Mouse (Mus musculus) cerebellum, postnatal 10 days (tissue): ENCODE results near the gene Lce6a.
A peak's percentile ranks its signal among the peaks of the same experiment; 100 is the strongest.

Experiments
- DNase-seq, 2 experiments: peaks; one replicate each; pipeline ENCODE4 v3.0.0; 2021; ENCODE audit warnings: mixed read lengths in 2 of 2

The Lce6a gene

DNA sequence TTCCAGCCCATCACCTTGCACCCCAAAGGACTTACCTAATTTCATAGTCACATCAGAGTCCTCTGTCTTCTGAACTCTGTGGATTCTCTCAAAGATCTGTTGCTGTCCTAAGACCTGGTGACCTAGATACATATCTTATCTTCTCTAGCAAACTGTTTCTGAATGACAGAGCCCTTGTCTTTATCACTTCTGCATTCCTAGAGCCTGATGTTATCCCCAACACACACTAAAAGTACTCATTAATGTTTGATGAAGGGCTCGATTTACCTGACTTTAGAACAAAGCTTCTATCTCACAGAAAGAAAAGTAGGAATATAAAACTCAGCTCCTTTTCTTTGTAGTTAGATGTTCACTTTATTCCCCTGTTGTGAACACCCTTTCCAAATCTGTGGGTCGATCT lies at the start of gene Lce6a:
TSS of gene Lce6a (minus strand) at position 101 of the 400 bp plus-strand sequence.
- no peak for DNase-seq

- no peak for DNase-seq
Observed at GRCm38 (mm10) chr3:92670215-92670614, 48.8 kb upstream of the Lce6a start, which contains the start of gene Lce1a2. Gene Lce1a2 (minus strand): TSS chr3:92670315.

DNA sequence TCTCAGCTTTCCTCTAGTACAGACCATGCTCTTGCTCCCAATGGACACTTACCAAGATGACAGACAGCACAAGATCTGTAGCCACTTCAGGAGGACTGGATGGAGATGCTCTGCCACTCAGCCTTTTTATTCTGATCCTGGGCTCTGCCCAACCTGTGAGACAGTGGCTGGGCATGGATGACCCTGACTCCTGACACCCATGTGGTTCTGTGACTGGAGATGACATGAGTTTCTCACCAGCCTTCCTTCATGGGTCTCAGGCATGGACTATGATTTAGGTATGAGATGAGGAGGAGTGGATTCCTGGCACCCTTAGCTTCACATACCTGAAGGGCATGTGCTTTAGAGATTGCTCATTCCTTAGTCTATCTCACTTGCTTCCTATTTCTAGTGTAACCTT lies 35.4 kb upstream of the Lce6a start, which contains the start of gene Lce1b:
TSS of gene Lce1b (minus strand) at position 101 of the 400 bp plus-strand sequence.
- no peak for DNase-seq

DNA sequence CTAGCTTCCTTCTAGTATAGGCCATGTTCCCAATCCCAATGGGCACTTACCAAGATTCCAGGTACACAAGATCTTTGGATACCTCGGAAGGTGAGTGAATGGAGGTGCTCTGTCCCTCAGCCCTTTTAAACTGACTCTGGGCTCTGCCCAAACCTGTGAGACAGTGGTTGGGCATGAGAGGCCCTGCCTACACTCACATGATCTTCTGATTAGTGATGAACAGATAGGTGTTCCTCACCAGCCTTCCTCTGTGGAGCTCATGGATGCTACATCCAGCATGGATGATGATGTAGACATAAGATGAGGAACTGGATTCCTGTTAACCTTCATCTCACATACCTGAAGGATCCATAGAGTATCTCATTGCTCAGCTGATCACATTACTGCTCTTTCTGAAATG lies 26.7 kb upstream of the Lce6a start, which contains the start of gene Lce1a1:
TSS of gene Lce1a1 (minus strand) at position 101 of the 400 bp plus-strand sequence.
- no peak for DNase-seq

DNA sequence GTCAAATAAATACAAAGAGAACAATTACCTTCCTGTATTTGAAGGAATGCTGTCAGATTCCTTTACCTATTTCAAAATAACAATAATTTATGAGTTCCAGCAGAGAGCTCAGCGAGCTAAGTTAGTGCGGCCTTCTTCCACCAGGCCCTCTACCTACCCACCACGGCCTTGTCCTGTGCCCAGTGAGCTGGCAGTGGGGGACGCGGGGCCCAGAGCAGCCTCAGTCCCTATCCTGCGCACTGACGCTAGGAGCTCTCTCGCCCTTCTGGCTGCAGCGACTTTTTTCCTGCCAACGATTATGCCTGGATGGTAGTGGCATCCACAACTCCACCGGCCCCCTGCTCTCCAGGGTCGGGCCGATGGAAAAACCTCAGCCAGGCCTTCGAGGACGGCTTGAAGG lies 18.4 kb upstream of the Lce6a start:
- DNase-seq = no peak

GRCm38 (mm10) chr3:92638653-92638991 lies 17.2 kb upstream of the Lce6a start:
- DNase-seq = no peak

GRCm38 (mm10) chr3:92637745-92638652 lies 16.5 kb upstream of the Lce6a start:
- peak; percentile 4 to 7 for DNase-seq

DNA sequence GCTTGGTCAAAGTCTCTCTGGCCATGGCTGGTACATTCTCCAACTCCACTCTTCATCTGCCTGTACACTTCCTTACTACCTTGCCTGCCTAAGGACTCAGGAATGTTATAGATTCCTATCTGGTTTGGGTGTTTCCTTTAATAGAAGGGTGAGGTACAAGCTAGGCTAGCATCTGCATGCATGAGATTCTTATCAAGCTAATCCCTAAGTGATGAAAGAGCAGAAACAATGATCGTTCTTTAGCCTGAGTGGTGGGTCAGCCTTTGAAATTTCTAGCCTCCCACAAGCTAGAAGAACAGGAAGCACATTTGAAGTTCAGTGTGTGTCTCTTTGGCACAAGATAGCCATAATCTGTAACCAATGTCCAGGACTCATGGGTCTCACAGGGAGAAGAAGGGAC lies 11.7 kb downstream of the Lce6a start:
- no peak for DNase-seq

GRCm38 (mm10) chr3:92607392-92607791 lies 14.1 kb downstream of the Lce6a start, which contains the start of gene 2210017I01Rik:
Gene 2210017I01Rik (minus strand): TSS chr3:92607492.
- no peak for DNase-seq

DNA sequence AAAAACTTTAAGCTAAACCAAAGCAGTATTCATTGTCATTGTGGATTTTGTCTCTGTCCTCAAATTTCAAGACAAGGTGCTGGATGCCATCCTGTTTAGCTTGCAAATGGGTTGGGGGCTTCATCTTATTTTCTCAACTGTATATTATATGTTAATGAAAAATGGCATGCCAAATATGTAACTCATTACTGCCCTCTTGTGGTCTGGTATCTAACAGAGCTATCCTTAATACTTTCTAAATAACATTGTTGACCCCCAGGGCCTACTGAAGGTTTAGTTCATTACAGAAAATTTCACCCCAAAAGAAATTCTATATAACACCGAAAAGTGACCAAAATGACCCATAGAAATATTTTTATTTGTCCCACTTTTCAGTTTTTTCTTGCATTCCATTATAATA lies 19.3 kb downstream of the Lce6a start:
- peak in 1 of 2 experiments; percentile 36 for DNase-seq

DNA sequence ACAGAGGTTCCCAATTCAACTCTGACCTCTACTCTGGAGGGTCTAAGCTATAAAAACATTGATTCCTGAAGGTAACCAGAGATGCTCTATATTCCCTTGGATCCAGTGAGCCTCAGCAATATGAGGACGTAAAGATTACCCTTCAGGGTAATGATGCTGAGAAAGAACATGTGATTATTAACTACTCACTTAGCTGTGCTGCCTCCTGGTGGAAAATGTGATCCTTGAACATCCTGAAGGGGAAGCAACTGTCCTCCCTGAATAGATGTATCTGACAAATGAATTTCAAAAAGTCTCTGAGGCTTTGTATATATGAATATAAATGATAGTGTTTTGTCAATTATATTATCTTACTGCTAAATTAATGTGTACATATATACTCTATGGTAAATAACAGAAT lies 21.0 kb downstream of the Lce6a start:
- DNase-seq = no peak

- DNase-seq = no peak
Observed at GRCm38 (mm10) chr3:92599973-92600372, 21.5 kb downstream of the Lce6a start.

GRCm38 (mm10) chr3:92598429-92598828 lies 23.0 kb downstream of the Lce6a start:
- DNase-seq = no peak

GRCm38 (mm10) chr3:92588858-92589257 lies 32.6 kb downstream of the Lce6a start, which contains the start of gene Smcp:
Gene Smcp (minus strand): TSS chr3:92588997.
- no peak for DNase-seq

DNA sequence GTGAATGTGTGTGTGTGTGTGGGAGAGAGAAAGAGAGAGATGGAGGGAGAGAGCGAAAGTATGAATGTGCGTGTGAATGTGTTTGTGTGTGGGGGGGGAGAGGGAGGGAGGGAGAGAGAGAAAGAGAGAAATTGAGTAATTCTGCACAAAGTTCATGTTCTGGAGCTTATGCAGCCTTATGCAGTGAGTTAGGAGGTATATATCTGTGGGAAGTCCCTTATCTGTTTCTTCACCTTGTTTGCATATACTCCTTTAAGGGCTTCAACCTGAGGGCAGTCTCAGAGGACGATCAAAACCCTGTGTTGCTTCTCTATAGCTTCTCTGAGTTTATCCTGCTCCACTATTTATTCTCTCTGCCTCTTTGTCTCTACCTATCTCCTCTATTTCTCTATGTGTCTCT lies 34.3 kb downstream of the Lce6a start:
- DNase-seq = no peak

GRCm38 (mm10) chr3:92585055-92585454 lies 36.4 kb downstream of the Lce6a start:
- no peak for DNase-seq

- no peak for DNase-seq
Observed at GRCm38 (mm10) chr3:92583164-92583826, 38.2 kb downstream of the Lce6a start.

DNA sequence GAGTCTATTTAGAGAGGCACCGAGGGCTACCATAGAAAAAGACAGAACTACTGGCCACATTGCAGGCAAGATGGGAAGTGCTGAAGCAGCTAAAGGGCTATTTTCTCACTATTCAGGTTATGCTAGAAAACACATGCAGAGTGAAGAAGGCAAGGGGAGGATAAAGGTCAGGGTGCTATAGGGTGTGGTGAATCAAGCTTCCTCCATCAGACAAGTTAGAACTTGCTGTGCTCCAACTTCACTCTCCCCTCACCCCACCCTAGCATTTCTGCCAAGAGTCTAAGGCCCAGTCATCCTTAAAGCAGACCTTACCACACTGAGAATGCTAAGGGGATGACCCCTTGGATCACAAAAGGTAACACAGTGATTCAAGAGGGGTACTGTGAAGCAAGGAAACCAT lies 42.0 kb downstream of the Lce6a start:
- DNase-seq = no peak

- no peak for DNase-seq
Observed at GRCm38 (mm10) chr3:92578652-92579413, 42.6 kb downstream of the Lce6a start.

DNA sequence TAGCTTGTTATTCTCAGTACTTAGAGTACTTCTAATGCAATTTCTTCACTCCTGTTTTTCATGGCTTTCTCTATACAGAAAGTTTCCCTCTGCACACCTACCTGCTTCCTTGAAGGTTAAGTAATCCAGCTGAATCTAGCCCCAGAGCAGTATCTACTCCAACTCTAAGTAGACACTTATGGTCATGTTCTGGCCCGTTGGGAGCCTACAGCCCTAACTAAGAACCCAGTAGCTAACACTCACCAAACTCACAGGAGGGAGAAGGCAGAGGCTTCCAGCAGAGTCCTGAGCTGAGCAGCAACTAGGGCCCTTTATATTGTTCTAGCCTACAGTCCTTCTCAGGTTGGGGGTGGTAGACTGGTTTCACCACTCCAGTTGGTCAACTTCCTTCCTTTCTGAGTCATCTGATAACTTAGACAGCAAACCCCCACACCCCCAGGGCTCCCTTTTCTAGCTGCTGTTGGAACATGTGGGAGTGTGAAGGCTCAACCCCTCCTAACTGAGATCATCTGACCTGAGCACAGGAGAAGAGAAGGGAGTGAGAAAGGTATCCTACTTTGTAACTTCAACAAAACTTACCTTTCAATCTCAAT lies 47.9 kb downstream of the Lce6a start, which contains the start of gene Ivl:
TSS of gene Ivl (minus strand) at position 287 of the 593 bp plus-strand sequence.
- no peak for DNase-seq

GRCm38 (mm10) chr3:92572514-92573155 lies 48.8 kb downstream of the Lce6a start:
- DNase-seq = no peak
